Mouse (Mus musculus) cerebellum, postnatal 25 days (tissue): ENCODE measurements around the gene Olfr1298.

ENCODE experiments used
- DNase-seq, 2 experiments: peaks; one replicate each; pipeline ENCODE4 v3.0.0; 2021; ENCODE audit warnings: mixed read lengths in 2 of 2

Gene Olfr1298

GRCm38 (mm10) chr2:111649101-111649500 lies at the start of gene Olfr1298:
Gene Olfr1298 (minus strand): TSS chr2:111649201.
- no peak for DNase-seq

- no peak for DNase-seq
Measured at GRCm38 (mm10) chr2:111661119-111661518, 12.1 kb upstream of the Olfr1298 start, which contains the start of gene Olfr1299. Gene Olfr1299 (plus strand): TSS chr2:111661419.

GRCm38 (mm10) chr2:111626397-111626796 lies 22.6 kb downstream of the Olfr1298 start, which contains the start of gene Olfr1297:
Gene Olfr1297 (minus strand): TSS chr2:111626497.
- no peak for DNase-seq
